Mouse (Mus musculus) thymus, postnatal 0 days (tissue): ENCODE data around the gene Utp6. TPM values are rescaled to one million over a fixed set of nuclear protein-coding genes. Genes with fewer than 3 reads are reported as not detected.

Experiments
- DNase-seq: peaks from one replicate; pipeline ENCODE4 v3.0.0-alpha.2; 2015; ENCODE audit warnings: low spot score
- polyA plus RNA-seq: library from polyadenylated mRNA; unstranded; fragments of >200 nt; fragmentation: Nextera tagmentation; extraction: Ambion mirVana; gene quantifications from 2 replicates; pipeline ENCODE4 v1.2.1, GENCODE M21; 2015

Gene Utp6
- polyA plus RNA-seq, 1 experiment from 2014 or later, result 58.3 TPM

- DNase-seq, result no peak
Measured at GRCm38 (mm10) chr11:79884784-79885183, 77.4 kb downstream of the Utp6 start.

Other genes starting within 250 kb of the Utp6 start
- 33.4 and 44.3 TPM in 2 replicates for gene Suz12, start 30.7 kb upstream of the Utp6 start, polyA plus RNA-seq
- 110 and 116 TPM in 2 replicates for gene Crlf3, start 118.6 kb upstream of the Utp6 start, polyA plus RNA-seq
- gene Atad5, start 127.0 kb upstream of the Utp6 start, polyA plus RNA-seq, result 14.9 and 15.7 TPM in 2 replicates
- gene Tefm, start 179.8 kb upstream of the Utp6 start, polyA plus RNA-seq, result 39.2 and 41.0 TPM in 2 replicates
- gene Adap2, start 191.7 kb upstream of the Utp6 start, polyA plus RNA-seq, result 3.2 and 4.1 TPM in 2 replicates
- gene Rnf135, start 221.5 kb upstream of the Utp6 start, polyA plus RNA-seq, result 7.7 and 8.2 TPM in 2 replicates
- gene Rhot1, start 246.6 kb upstream of the Utp6 start, polyA plus RNA-seq, result 40.3 and 42.8 TPM in 2 replicates